Mouse (Mus musculus): ENCODE results near the gene Trmt6.

GRCm38 (mm10) chr2:132770822-132771221 is 45.0 kb downstream of the Trmt6 start:
- TF ChIP-seq CTCF (IDR thresholded peaks at IDR 0.05; ENCODE audit: borderline replicate concordance, insufficient read depth, low read length), result no peak
- TF ChIP-seq POLR2A (IDR thresholded peaks at IDR 0.05; ENCODE audit: low read depth, low read length), result no peak

Measured in embryonic fibroblast, embryonic 13.5 days (primary cell).